Mouse (Mus musculus) embryonic fibroblast, embryonic 13.5 days (primary cell): ENCODE measurements around the gene Gm20388. TPM values are rescaled to one million over a fixed set of nuclear protein-coding genes. Genes with fewer than 3 reads are reported as not detected.

Experiments
- H3K27ac ChIP-seq: 2 replicates; pipeline ENCODE4 v1.5.1; 2012; ENCODE audit warnings: low read length, control low read depth, inconsistent platforms; ENCODE audit not compliant: insufficient read depth
- H3K4me1 ChIP-seq: 2 replicates; pipeline ENCODE4 v1.6.1; 2011; ENCODE audit warnings: low read length; ENCODE audit not compliant: control insufficient read depth, insufficient read depth
- H3K4me3 ChIP-seq: 2 replicates; pipeline ENCODE4 v1.5.1; 2011; ENCODE audit warnings: mild to moderate bottlenecking, control low read depth, low read length; ENCODE audit not compliant: insufficient read depth
- CTCF ChIP-seq: IDR thresholded peaks from 2 replicates; pipeline ENCODE4 v1.5.1; 2011; ENCODE audit warnings: mild to moderate bottlenecking, control low read depth, low read length, moderate library complexity, borderline replicate concordance; ENCODE audit not compliant: insufficient read depth
- POLR2A ChIP-seq: IDR thresholded peaks from 2 replicates; pipeline ENCODE4 v1.6.1; 2011; ENCODE audit warnings: low read depth, mild to moderate bottlenecking, control low read depth, low read length, moderate library complexity
- polyA plus RNA-seq: library from polyadenylated mRNA; stranded (reverse); fragments of >200 nt; gene quantifications from 2 replicates; pipeline ENCODE4 v1.2.4, GENCODE M21; 2011; ENCODE audit warnings: low read depth; ENCODE audit not compliant: missing spikeins, insufficient read length

Gene Gm20388
- polyA plus RNA-seq, 1 experiment = 82.8 TPM

DNA sequence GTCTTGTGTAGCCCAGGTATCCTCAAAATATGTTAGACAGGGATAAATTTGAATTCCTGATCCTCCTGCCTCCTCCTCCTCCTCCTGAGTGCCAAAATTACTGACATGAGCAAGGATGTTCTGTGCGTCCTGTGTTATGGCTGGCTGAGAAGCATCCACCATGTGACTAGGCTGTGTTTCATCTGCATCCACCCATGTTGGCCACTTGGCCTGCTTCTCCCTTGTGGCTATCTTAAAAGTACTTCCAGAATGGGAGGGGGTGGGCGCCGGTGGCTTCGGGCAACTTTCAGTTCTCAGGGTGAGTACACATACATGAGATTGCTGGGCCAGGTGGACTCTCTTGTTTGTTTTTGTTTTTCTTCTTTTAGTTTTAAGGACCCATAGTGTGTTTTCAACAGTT is 2008.5 kb downstream of the Gm20388 start:
- TF ChIP-seq CTCF (no peak), POLR2A (no peak)
- H3K27ac ChIP-seq = no peak overlapping the region
- no peak overlapping the region for H3K4me3 ChIP-seq
- peaks cover 4% of the 10 kb centered on the region; the same call in 1 of the 2 replicates for H3K4me1 ChIP-seq

GRCm38 (mm10) chr8:121919731-121920130 is 2009.1 kb downstream of the Gm20388 start:
- peaks cover 4% of the 10 kb centered on the region; the same call in 1 of the 2 replicates for H3K4me1 ChIP-seq
- H3K4me3 ChIP-seq = no peak overlapping the region
- no peak overlapping the region for H3K27ac ChIP-seq
- no peak for TF ChIP-seq CTCF
- TF ChIP-seq POLR2A = no peak

DNA sequence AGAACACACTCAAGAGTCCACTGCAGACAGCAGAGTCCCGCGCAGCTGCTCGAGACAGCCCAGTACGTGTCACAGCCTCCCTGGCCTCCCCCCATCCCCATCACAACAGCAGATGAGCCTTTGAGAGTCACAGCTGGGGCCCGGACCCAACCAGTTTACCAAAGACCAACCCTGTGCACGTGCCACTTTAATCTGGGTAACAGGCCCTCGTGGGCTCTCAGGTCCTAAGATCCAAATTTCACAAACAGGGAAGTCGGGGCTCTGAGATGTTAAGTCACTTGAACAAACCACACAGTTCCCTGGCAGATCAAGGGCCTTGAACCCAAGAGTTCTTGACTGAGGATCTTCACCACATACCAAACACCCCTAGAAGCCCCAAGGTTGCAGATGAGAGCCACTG is 2010.9 kb downstream of the Gm20388 start:
- TF ChIP-seq CTCF = no peak
- no peak for TF ChIP-seq POLR2A
- peaks cover 4% of the 10 kb centered on the region; the same call in 1 of the 2 replicates for H3K4me1 ChIP-seq
- no peak overlapping the region for H3K4me3 ChIP-seq
- no peak overlapping the region for H3K27ac ChIP-seq

DNA sequence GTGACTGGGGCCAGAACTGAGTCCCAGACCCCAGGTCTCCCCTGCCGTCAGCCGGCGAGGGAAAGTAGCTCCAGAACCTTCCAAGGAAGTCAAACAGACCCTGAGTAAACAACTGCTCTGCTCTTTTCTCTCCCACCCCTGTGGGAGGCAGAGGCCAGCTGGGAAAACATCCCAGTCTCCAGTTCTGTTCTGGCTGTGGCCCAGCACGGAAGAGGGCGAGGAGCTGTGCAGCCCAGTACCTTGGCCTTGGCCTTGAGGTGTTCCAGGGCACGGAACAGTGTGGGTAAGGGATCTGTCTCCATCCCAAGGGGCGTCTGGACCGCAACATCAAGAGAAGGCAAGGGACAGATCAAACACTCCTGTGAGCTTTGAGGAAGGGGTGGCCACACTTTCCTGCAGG is 2011.5 kb downstream of the Gm20388 start:
- H3K27ac ChIP-seq = no peak overlapping the region
- TF ChIP-seq POLR2A = no peak
- no peak for TF ChIP-seq CTCF
- no peak overlapping the region for H3K4me3 ChIP-seq
- H3K4me1 ChIP-seq = peaks cover 4% of the 10 kb centered on the region; the same call in 1 of the 2 replicates

DNA sequence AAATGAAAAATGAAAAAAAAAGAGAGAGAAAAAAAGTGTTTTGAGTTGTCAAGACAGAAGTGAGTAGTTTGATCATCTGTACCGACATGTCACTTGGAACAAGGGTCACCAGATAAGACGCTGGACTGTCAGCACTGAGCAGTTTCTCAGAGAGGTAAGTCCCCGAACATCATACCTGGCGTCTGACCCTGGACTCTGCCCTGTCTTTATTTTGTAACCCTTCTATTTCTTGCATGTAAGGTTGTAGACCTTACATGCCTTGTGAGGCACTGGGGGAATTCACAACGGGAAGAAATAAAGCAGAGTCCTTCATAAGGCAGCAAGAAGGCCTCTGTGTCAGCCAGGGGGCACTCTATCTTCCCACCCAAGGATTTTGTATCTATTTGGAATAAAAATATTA is 2014.0 kb downstream of the Gm20388 start:
- Histone ChIP-seq H3K4me3 (no peak overlapping the region), H3K27ac (no peak overlapping the region), H3K4me1 (peaks cover 3% of the 10 kb centered on the region; the same call in 1 of the 2 replicates)
- no peak for TF ChIP-seq CTCF
- TF ChIP-seq POLR2A = no peak

DNA sequence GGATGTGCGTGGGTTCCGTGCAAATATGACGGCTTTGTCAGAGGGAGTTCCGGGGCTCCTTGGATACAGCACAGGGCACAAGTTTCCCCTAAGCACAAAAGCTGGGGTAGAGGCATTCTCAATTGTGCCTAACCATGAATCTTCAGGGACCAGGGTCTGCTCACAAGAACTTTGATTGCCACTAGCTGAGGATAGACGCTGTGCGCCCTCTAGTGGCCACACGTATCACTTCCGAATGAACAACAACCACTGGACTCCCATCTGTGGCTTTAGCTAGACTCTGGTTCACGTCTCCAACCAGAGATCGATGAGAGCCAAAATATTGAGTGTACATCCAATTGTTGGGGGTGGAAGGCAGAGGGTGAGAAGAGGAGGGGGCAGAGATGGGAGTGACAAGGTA is 2015.0 kb downstream of the Gm20388 start:
- Histone ChIP-seq H3K27ac (no peak overlapping the region), H3K4me3 (no peak overlapping the region), H3K4me1 (no peaks in the 10 kb centered on the region)
- TF ChIP-seq POLR2A (no peak), CTCF (peak; percentile 87; the same call in 1 of the 2 replicates)

GRCm38 (mm10) chr8:121926266-121926665 is 2015.6 kb downstream of the Gm20388 start:
- Histone ChIP-seq H3K4me3 (no peak overlapping the region), H3K4me1 (no peaks in the 10 kb centered on the region), H3K27ac (no peak overlapping the region)
- no peak for TF ChIP-seq POLR2A
- TF ChIP-seq CTCF = no peak

DNA sequence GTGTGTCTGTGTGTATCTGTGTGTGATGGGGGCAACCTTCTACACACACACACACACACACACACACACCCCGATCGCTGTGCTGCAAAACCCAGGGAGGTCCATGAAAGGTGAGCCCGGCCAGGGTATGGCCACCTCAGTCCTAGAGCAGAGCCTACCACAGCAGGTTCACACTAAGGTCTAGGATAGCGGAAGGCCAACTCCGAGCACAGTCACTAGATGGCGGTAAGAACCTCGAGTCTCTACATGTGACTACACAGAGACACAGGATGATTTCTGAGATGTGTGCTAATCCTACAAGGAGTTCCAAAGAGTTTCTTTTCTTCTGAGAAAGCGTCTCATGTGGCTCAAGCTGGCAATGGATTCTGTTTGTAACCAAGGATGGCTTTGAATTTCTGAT is 2016.7 kb downstream of the Gm20388 start:
- no peak overlapping the region for H3K4me3 ChIP-seq
- no peak overlapping the region for H3K27ac ChIP-seq
- no peaks in the 10 kb centered on the region for H3K4me1 ChIP-seq
- TF ChIP-seq CTCF (peak; percentile 61; the same call in 1 of the 2 replicates), POLR2A (no peak)

- Histone ChIP-seq H3K4me1 (no peaks in the 10 kb centered on the region), H3K4me3 (no peak overlapping the region), H3K27ac (no peak overlapping the region)
- TF ChIP-seq CTCF (no peak), POLR2A (no peak)
Observed at GRCm38 (mm10) chr8:121930047-121930446, 2019.4 kb downstream of the Gm20388 start.

DNA sequence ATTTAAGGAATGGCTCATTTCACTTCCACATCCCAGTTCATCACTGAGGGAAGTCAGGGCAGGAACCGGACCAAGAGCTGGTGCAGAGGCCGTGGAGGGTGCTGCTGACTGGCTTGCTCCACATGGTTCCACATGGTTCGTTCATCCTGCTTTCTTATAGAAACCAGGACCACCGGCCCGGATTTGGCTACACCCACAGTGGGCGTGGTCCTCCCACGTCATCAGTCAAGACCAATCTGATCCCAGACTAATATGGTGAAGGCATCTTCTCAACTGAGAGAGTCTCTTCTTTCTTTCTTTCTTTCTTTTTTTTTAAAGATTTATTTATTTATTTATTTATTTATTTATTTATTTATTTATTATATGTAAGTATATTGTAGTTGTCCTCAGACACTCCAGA is 2020.9 kb downstream of the Gm20388 start:
- H3K27ac ChIP-seq = no peak overlapping the region
- TF ChIP-seq CTCF (no peak), POLR2A (no peak)
- no peak overlapping the region for H3K4me3 ChIP-seq
- no peaks in the 10 kb centered on the region for H3K4me1 ChIP-seq

- Histone ChIP-seq H3K4me1 (no peaks in the 10 kb centered on the region), H3K27ac (no peak overlapping the region), H3K4me3 (no peak overlapping the region)
- no peak for TF ChIP-seq CTCF
- no peak for TF ChIP-seq POLR2A
Observed at GRCm38 (mm10) chr8:121932026-121932667, 2021.5 kb downstream of the Gm20388 start.
